Mouse (Mus musculus) left cerebral cortex, adult 2 months (tissue): ENCODE results near the gene Dyrk3. TPM values are rescaled to one million over a fixed set of nuclear protein-coding genes. Genes with fewer than 3 reads are reported as not detected.
"Not testable (repeated sequence)": the region's sequence is repeated elsewhere in the genome, so short reads cannot be mapped to it uniquely, and the experiment has no call there.

Experiments
- DNase-seq, 2 experiments: peaks; one replicate each; pipeline ENCODE4 v3.0.0; 2021 to 2022; ENCODE audit warnings: low spot score in 2 of 2, mixed read lengths in 1 of 2; ENCODE audit errors: extremely low spot score in 1 of 2
- H3K27ac ChIP-seq: fragments of 200-600 bp; 2 replicates; pipeline ENCODE4 v1.8.1; 2022
- H3K4me3 ChIP-seq: fragments of 200-600 bp; 2 replicates; pipeline ENCODE4 v1.8.1; 2022
- CTCF ChIP-seq: fragments of 200-600 bp; IDR thresholded peaks from 2 replicates; pipeline ENCODE4 v1.8.1; 2022; ENCODE audit warnings: antibody characterized with exemption, mild to moderate bottlenecking, moderate library complexity
- intact Hi-C: fragments of 180-260 bp; cut with DNase I; formaldehyde crosslinking; loops from one replicate; pipeline ENCODE4 v1.15.1; 2025
- total RNA-seq, 2 experiments: library from RNA; stranded (reverse); gene quantifications; 2 replicates each; pipeline ENCODE4 v1.2.3; 2021

Gene Dyrk3
- total RNA-seq, 2 experiments from 2014 or later, result 15.6 to 16.6 TPM

GRCm38 (mm10) chr1:131149496-131149895, 11.4 kb upstream of the Dyrk3 start:
- Histone ChIP-seq H3K27ac (no peak overlapping the region), H3K4me3 (no peak overlapping the region)
- intact Hi-C loops, result loop anchor here (10.0 kb wide), 1 partner anchor 275 kb away; no protein-coding TSS in a partner anchor
- no peak for DNase-seq
- no peak for TF ChIP-seq CTCF

GRCm38 (mm10) chr1:131146181-131146614, 8.1 kb upstream of the Dyrk3 start:
- DNase-seq, result no peak
- TF ChIP-seq CTCF, result no peak
- intact Hi-C loops, result loop anchor here (10.0 kb wide), 1 partner anchor 271 kb away; no protein-coding TSS in a partner anchor

GRCm38 (mm10) chr1:131145222-131145621, 7.1 kb upstream of the Dyrk3 start:
- not testable (repeated sequence) for H3K4me3 ChIP-seq, DNase-seq, H3K27ac ChIP-seq
- intact Hi-C loops, result loop anchor here (10.0 kb wide), 1 partner anchor 270 kb away; no protein-coding TSS in a partner anchor

More at GRCm38 (mm10) chr1:131146181-131146614, 8.1 kb upstream of the Dyrk3 start:
- Histone ChIP-seq H3K27ac (no peak overlapping the region), H3K4me3 (no peak overlapping the region)

GRCm38 (mm10) chr1:131142472-131142871, 4.3 kb upstream of the Dyrk3 start:
- TF ChIP-seq CTCF, result no peak
- no peak overlapping the region for H3K27ac ChIP-seq
- no peak for DNase-seq
- no peak overlapping the region for H3K4me3 ChIP-seq
- intact Hi-C loops, result loop anchor here (10.0 kb wide), 1 partner anchor 268 kb away; no protein-coding TSS in a partner anchor

GRCm38 (mm10) chr1:131141449-131141848, 3.3 kb upstream of the Dyrk3 start:
- intact Hi-C loops, result loop anchor here (10.0 kb wide), 1 partner anchor 267 kb away; no protein-coding TSS in a partner anchor

GRCm38 (mm10) chr1:131139102-131140095, 1.3 kb upstream of the Dyrk3 start:
- intact Hi-C loops, result loop anchor here (10.0 kb wide), 1 partner anchor 265 kb away; no protein-coding TSS in a partner anchor
- DNase-seq, result no peak
- TF ChIP-seq CTCF, result no peak
- Histone ChIP-seq H3K4me3 (peak overlapping the region; percentile 65), H3K27ac (no peak overlapping the region)

More at GRCm38 (mm10) chr1:131141449-131141848, 3.3 kb upstream of the Dyrk3 start:
- no peak for DNase-seq
- H3K27ac ChIP-seq, result no peak overlapping the region
- H3K4me3 ChIP-seq, result no peak overlapping the region
- no peak for TF ChIP-seq CTCF

- peak in 1 of 2 experiments; percentile 39 for DNase-seq
- intact Hi-C loops, result loop anchor here (1.0 kb wide), 1 partner anchor 21 kb away; no protein-coding TSS in a partner anchor
Measured at GRCm38 (mm10) chr1:131137717-131138118, 422 bp downstream of the Dyrk3 start.

GRCm38 (mm10) chr1:131137111-131137510, 1.0 kb downstream of the Dyrk3 start:
- DNase-seq, result no peak
- intact Hi-C loops, result no loop called here
- Histone ChIP-seq H3K4me3 (peak overlapping the region; percentile 65), H3K27ac (no peak overlapping the region; the same call in 1 of the 2 replicates)
- TF ChIP-seq CTCF, result no peak

More at GRCm38 (mm10) chr1:131137717-131138118, 422 bp downstream of the Dyrk3 start:
- TF ChIP-seq CTCF, result no peak
- Histone ChIP-seq H3K27ac (peak overlapping the region; percentile 85), H3K4me3 (peak overlapping the region; percentile 65)

GRCm38 (mm10) chr1:131135960-131136629, 2.0 kb downstream of the Dyrk3 start:
- no peak for DNase-seq
- peak overlapping the region; percentile 65 for H3K4me3 ChIP-seq
- no peak overlapping the region for H3K27ac ChIP-seq
- no peak for TF ChIP-seq CTCF
- intact Hi-C loops, result no loop called here

GRCm38 (mm10) chr1:131134942-131135522, 3.1 kb downstream of the Dyrk3 start:
- intact Hi-C loops, result no loop called here
- Histone ChIP-seq H3K27ac (no peak overlapping the region), H3K4me3 (peak overlapping the region; percentile 1; the same call in 1 of the 2 replicates)
- no peak for TF ChIP-seq CTCF
- DNase-seq, result no peak

GRCm38 (mm10) chr1:131134231-131134630, 3.9 kb downstream of the Dyrk3 start:
- intact Hi-C loops, result no loop called here
- DNase-seq, result no peak
- Histone ChIP-seq H3K27ac (no peak overlapping the region), H3K4me3 (no peak overlapping the region)
- no peak for TF ChIP-seq CTCF
